Mouse (Mus musculus): ENCODE results near the gene Ralgapa2. TPM values are rescaled to one million over a fixed set of nuclear protein-coding genes. Genes with fewer than 3 reads are reported as not detected.

The Ralgapa2 gene
- polyA plus RNA-seq, 1 experiment from 2014 or later: 3.3 TPM

- Histone ChIP-seq H3K27ac (no peak overlapping the region), H3K4me1 (replicated peaks) (no peaks in the 10 kb centered on the region; the same call in 1 of the 2 replicates), H3K4me3 (replicated peaks) (no peak overlapping the region), H3K4me2 (no peak overlapping the region), H3K9me3 (replicated peaks) (no peaks in the 10 kb centered on the region), H3K36me3 (0 out of 2 replicates have a peak, but pooled peaks cover 3% of the 10 kb centered on the region), H3K9ac (no peak overlapping the region), H3K27me3 (no peaks in the 10 kb centered on the region)
- DNase-seq: no peak
- WGBS (ENCODE audit: insufficient replicate concordance): 77% methylated on average over 3 of the region's 3 CpGs
- no peak for ATAC-seq (ENCODE audit: low read depth)
Measured at GRCm38 (mm10) chr2:146299841-146300460, 212.2 kb downstream of the Ralgapa2 start.

- no peak overlapping the region for H3K9ac ChIP-seq
- no peaks in the 10 kb centered on the region for H3K36me3 ChIP-seq
- ATAC-seq (ENCODE audit: low read depth) (no peak), DNase-seq (no peak)
- H3K27ac ChIP-seq: no peak overlapping the region
- no peaks in the 10 kb centered on the region for H3K9me3 ChIP-seq (replicated peaks)
- 78% methylated on average over 9 of the region's 9 CpGs for WGBS (ENCODE audit: insufficient replicate concordance)
- no peaks in the 10 kb centered on the region; the same call in 1 of the 2 replicates for H3K4me1 ChIP-seq (replicated peaks)
- no peak overlapping the region for H3K4me3 ChIP-seq (replicated peaks)
- no peaks in the 10 kb centered on the region for H3K27me3 ChIP-seq
- H3K4me2 ChIP-seq: no peak overlapping the region
Measured at GRCm38 (mm10) chr2:146293538-146293937, 218.6 kb downstream of the Ralgapa2 start.

- Histone ChIP-seq H3K9me3 (replicated peaks) (no peaks in the 10 kb centered on the region), H3K27me3 (no peaks in the 10 kb centered on the region), H3K27ac (no peak overlapping the region), H3K36me3 (no peaks in the 10 kb centered on the region), H3K9ac (no peak overlapping the region), H3K4me1 (replicated peaks) (no peaks in the 10 kb centered on the region; the same call in 1 of the 2 replicates), H3K4me3 (replicated peaks) (no peak overlapping the region), H3K4me2 (no peak overlapping the region)
- no peak for DNase-seq
- no peak for ATAC-seq (ENCODE audit: low read depth)
- WGBS (ENCODE audit: insufficient replicate concordance): 70% methylated on average over 14 of the region's 14 CpGs
Measured at GRCm38 (mm10) chr2:146290871-146291637, 221.1 kb downstream of the Ralgapa2 start.

GRCm38 (mm10) chr2:146290366-146290765 is 221.8 kb downstream of the Ralgapa2 start:
- WGBS (ENCODE audit: insufficient replicate concordance): 81% methylated on average over 6 of the region's 6 CpGs
- H3K36me3 ChIP-seq: no peaks in the 10 kb centered on the region
- no peaks in the 10 kb centered on the region for H3K27me3 ChIP-seq
- H3K27ac ChIP-seq: no peak overlapping the region
- no peaks in the 10 kb centered on the region for H3K4me1 ChIP-seq (replicated peaks)
- ATAC-seq (ENCODE audit: low read depth): no peak
- no peak overlapping the region for H3K9ac ChIP-seq
- no peak overlapping the region for H3K4me3 ChIP-seq (replicated peaks)
- no peak for DNase-seq
- H3K4me2 ChIP-seq: no peak overlapping the region
- no peaks in the 10 kb centered on the region for H3K9me3 ChIP-seq (replicated peaks)

- Histone ChIP-seq H3K9ac (no peak overlapping the region), H3K4me2 (no peak overlapping the region), H3K4me1 (replicated peaks) (no peaks in the 10 kb centered on the region), H3K27ac (no peak overlapping the region), H3K9me3 (replicated peaks) (no peaks in the 10 kb centered on the region), H3K27me3 (no peaks in the 10 kb centered on the region), H3K4me3 (replicated peaks) (no peak overlapping the region), H3K36me3 (no peaks in the 10 kb centered on the region)
- no peak for DNase-seq
- WGBS (ENCODE audit: insufficient replicate concordance): 68% methylated on average over 4 of the region's 4 CpGs
- no peak for ATAC-seq (ENCODE audit: low read depth)
Measured at GRCm38 (mm10) chr2:146289394-146289793, 222.8 kb downstream of the Ralgapa2 start.

GRCm38 (mm10) chr2:146288326-146288725 is 223.8 kb downstream of the Ralgapa2 start:
- no peak overlapping the region for H3K4me2 ChIP-seq
- no peak overlapping the region for H3K9ac ChIP-seq
- H3K9me3 ChIP-seq (replicated peaks): no peaks in the 10 kb centered on the region
- H3K4me1 ChIP-seq (replicated peaks): no peaks in the 10 kb centered on the region
- WGBS (ENCODE audit: insufficient replicate concordance): 68% methylated on average over 1 of the region's 1 CpGs
- no peak for ATAC-seq (ENCODE audit: low read depth)
- no peak overlapping the region for H3K4me3 ChIP-seq (replicated peaks)
- no peaks in the 10 kb centered on the region for H3K27me3 ChIP-seq
- no peak for DNase-seq
- H3K27ac ChIP-seq: no peak overlapping the region
- no peaks in the 10 kb centered on the region for H3K36me3 ChIP-seq

GRCm38 (mm10) chr2:146287531-146287930 is 224.6 kb downstream of the Ralgapa2 start:
- no peak overlapping the region for H3K4me2 ChIP-seq
- no peak for ATAC-seq (ENCODE audit: low read depth)
- H3K36me3 ChIP-seq: no peaks in the 10 kb centered on the region
- DNase-seq: no peak
- no peaks in the 10 kb centered on the region for H3K9me3 ChIP-seq (replicated peaks)
- 79% methylated on average over 6 of the region's 6 CpGs for WGBS (ENCODE audit: insufficient replicate concordance)
- no peaks in the 10 kb centered on the region for H3K4me1 ChIP-seq (replicated peaks)
- H3K27ac ChIP-seq: no peak overlapping the region
- H3K27me3 ChIP-seq: no peaks in the 10 kb centered on the region
- H3K4me3 ChIP-seq (replicated peaks): no peak overlapping the region
- H3K9ac ChIP-seq: no peak overlapping the region

GRCm38 (mm10) chr2:146281346-146281745 is 230.8 kb downstream of the Ralgapa2 start:
- Histone ChIP-seq H3K27ac (no peak overlapping the region), H3K4me2 (no peak overlapping the region), H3K4me3 (replicated peaks) (no peak overlapping the region), H3K36me3 (no peaks in the 10 kb centered on the region), H3K27me3 (no peaks in the 10 kb centered on the region), H3K4me1 (replicated peaks) (peaks cover 15% of the 10 kb centered on the region), H3K9ac (no peak overlapping the region), H3K9me3 (replicated peaks) (no peaks in the 10 kb centered on the region)
- DNase-seq: peak; percentile 5
- ATAC-seq (ENCODE audit: low read depth): peak; percentile 57
- 40% methylated on average over 6 of the region's 6 CpGs for WGBS (ENCODE audit: insufficient replicate concordance)

- peaks cover 15% of the 10 kb centered on the region for H3K4me1 ChIP-seq (replicated peaks)
- H3K9me3 ChIP-seq (replicated peaks): no peaks in the 10 kb centered on the region
- DNase-seq (no peak), ATAC-seq (ENCODE audit: low read depth) (no peak)
- WGBS (ENCODE audit: insufficient replicate concordance): 70% methylated on average over 1 of the region's 1 CpGs
- no peak overlapping the region for H3K9ac ChIP-seq
- no peak overlapping the region for H3K4me3 ChIP-seq (replicated peaks)
- H3K4me2 ChIP-seq: no peak overlapping the region
- no peak overlapping the region for H3K27ac ChIP-seq
- no peaks in the 10 kb centered on the region for H3K27me3 ChIP-seq
- no peaks in the 10 kb centered on the region for H3K36me3 ChIP-seq
Measured at GRCm38 (mm10) chr2:146280921-146281274, 231.2 kb downstream of the Ralgapa2 start.

- Histone ChIP-seq H3K36me3 (no peaks in the 10 kb centered on the region), H3K27me3 (no peaks in the 10 kb centered on the region), H3K4me2 (no peak overlapping the region), H3K4me3 (replicated peaks) (no peak overlapping the region), H3K4me1 (replicated peaks) (peaks cover 15% of the 10 kb centered on the region), H3K9ac (no peak overlapping the region), H3K9me3 (replicated peaks) (no peaks in the 10 kb centered on the region), H3K27ac (no peak overlapping the region)
- ATAC-seq (ENCODE audit: low read depth) (no peak), DNase-seq (no peak)
- 60% methylated on average over 6 of the region's 6 CpGs for WGBS (ENCODE audit: insufficient replicate concordance)
Measured at GRCm38 (mm10) chr2:146280221-146280920, 231.8 kb downstream of the Ralgapa2 start.

GRCm38 (mm10) chr2:146279430-146280220 is 232.5 kb downstream of the Ralgapa2 start:
- Histone ChIP-seq H3K27me3 (no peaks in the 10 kb centered on the region), H3K4me2 (no peak overlapping the region), H3K36me3 (no peaks in the 10 kb centered on the region), H3K27ac (no peak overlapping the region), H3K9me3 (replicated peaks) (no peaks in the 10 kb centered on the region), H3K4me3 (replicated peaks) (no peak overlapping the region), H3K9ac (no peak overlapping the region), H3K4me1 (replicated peaks) (peaks cover 15% of the 10 kb centered on the region)
- ATAC-seq (ENCODE audit: low read depth): no peak
- no peak for DNase-seq
- 75% methylated on average over 24 of the region's 24 CpGs for whole genome bisulfite sequencing (ENCODE audit: insufficient replicate concordance)

Data from liver, embryonic 13.5 days (tissue).